Mouse (Mus musculus): ENCODE measurements around the gene Rhd. TPM values are rescaled to one million over a fixed set of nuclear protein-coding genes. Genes with fewer than 3 reads are reported as not detected.

Rhd gene
- total and polyA plus RNA-seq, 3 experiments, result 0.79 to 1.3 (median 1.1) TPM

DNA sequence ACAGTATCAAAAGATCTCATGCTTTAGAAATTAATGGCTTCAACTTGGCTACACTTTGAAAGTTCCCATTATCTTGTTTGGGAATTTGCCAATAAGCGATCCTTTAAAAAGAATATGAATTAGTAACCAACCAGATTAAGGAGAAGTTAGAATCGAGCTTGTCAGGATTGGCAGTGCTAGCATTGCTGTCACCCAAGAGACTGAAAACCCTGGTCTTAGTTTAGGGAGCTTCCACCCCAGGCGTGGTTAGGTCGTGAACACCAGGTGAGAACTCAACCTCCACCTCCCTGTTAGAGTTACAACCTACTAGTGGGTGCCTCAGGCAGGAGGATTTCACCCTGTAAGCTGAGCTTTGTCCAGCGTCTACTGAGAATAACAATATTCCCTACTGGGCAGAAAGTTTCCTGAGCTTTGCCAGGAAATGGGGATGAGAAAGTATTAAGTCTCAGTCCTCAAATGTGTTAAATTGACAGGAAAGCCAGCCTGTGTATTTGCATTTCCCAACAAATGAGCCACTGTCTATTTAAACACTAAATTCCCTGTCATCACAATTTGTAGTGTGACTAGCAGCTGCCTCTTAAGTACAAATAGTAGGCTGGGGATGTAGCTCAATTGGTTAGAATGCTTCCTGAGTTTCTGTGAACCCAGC lies 63.6 kb downstream of the Rhd start:
- H3K9me3 ChIP-seq (replicated peaks; ENCODE audit: low read length), result no peaks in the 10 kb centered on the region
- in situ Hi-C loops (cut with MboI; ENCODE audit: low pct_ligation_motif_present, low pct_unique_long_range_greater_than_20kb, low sequenced_read_pairs) (no loop called here), dilution Hi-C loops (cut with MboI; ENCODE audit: extremely low pct_ligation_motif_present, extremely low pct_unique_long_range_greater_than_20kb, low sequenced_read_pairs) (no loop called here)
- peaks cover 41% of the 10 kb centered on the region for H3K79me2 ChIP-seq (replicated peaks; ENCODE audit: control insufficient read depth, extremely low read depth, insufficient read depth, poor library complexity, severe bottlenecking)
- DNase-seq (ENCODE audit: extremely low read depth), result no peak
- H3K36me3 ChIP-seq (replicated peaks in 1 of 2; ENCODE audit: control insufficient read depth in 1 of 2, insufficient read depth in 1 of 2, low read length in 1 of 2), result peaks cover 44 to 64% of the 10 kb centered on the region in 2 experiments
- no peak overlapping the region for H3K4me3 ChIP-seq (replicated peaks in 1 of 3; ENCODE audit: low read depth in 2 of 3, low read length in 2 of 3, poor library complexity in 1 of 3)
- H3K27me3 ChIP-seq (replicated peaks), result no peaks in the 10 kb centered on the region
- TF ChIP-seq POLR2AphosphoS2 (IDR thresholded peaks at IDR 0.05; ENCODE audit: low read depth, low read length), result peak; percentile 82; the same call in 1 of the 2 replicates
- no peak for TF ChIP-seq ZC3H11A (IDR thresholded peaks at IDR 0.05; ENCODE audit: low read depth, low read length)
- no peak for TF ChIP-seq ELF1 (IDR thresholded peaks at IDR 0.05; ENCODE audit: low read depth, low read length)
- no peak for TF ChIP-seq BHLHE40 (IDR thresholded peaks at IDR 0.05; ENCODE audit: low read depth, low read length)
- no peak for TF ChIP-seq MAZ (IDR thresholded peaks at IDR 0.05; ENCODE audit: low read depth, low read length)
- H3K27ac ChIP-seq (ENCODE audit: insufficient read depth, low read depth), result no peak overlapping the region
- no peak overlapping the region for H3K4me2 ChIP-seq (ENCODE audit: insufficient read depth, low read depth, poor library complexity, severe bottlenecking)
- H3K4me1 ChIP-seq (ENCODE audit: control insufficient read depth in 1 of 2, insufficient read depth in 2 of 2), result peaks cover 2 to 42% of the 10 kb centered on the region in 2 experiments; a peak in 3 of 4 replicates
- no peak overlapping the region for H3K9ac ChIP-seq (ENCODE audit: insufficient read depth, low read depth)

DNA sequence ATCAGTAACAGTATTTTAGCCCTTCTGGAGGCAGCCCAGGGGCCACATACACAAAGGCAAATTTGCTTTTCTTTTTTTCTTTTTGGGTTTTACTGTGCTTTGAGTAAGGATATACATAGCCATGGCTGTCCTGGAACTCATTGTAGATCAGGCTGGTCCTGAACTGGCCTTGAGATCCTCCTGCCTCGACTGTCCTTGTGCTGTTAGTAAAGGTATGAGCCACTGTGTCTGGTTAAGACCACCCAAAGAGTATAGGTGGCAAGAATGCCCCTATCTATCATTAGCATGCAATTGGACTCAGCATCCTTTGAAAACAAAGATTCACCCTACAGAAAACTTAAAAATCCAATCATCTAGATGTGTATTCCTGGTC lies 64.1 kb downstream of the Rhd start:
- no peak overlapping the region for H3K9ac ChIP-seq (ENCODE audit: insufficient read depth, low read depth)
- in situ Hi-C loops (cut with MboI; ENCODE audit: low pct_ligation_motif_present, low pct_unique_long_range_greater_than_20kb, low sequenced_read_pairs) (no loop called here), dilution Hi-C loops (cut with MboI; ENCODE audit: extremely low pct_ligation_motif_present, extremely low pct_unique_long_range_greater_than_20kb, low sequenced_read_pairs) (no loop called here)
- H3K4me1 ChIP-seq (ENCODE audit: control insufficient read depth in 1 of 2, insufficient read depth in 2 of 2), result peaks cover 2 to 42% of the 10 kb centered on the region in 2 experiments; a peak in 3 of 4 replicates
- H3K4me2 ChIP-seq (ENCODE audit: insufficient read depth, low read depth, poor library complexity, severe bottlenecking), result no peak overlapping the region
- H3K4me3 ChIP-seq (replicated peaks in 1 of 3; ENCODE audit: low read depth in 2 of 3, low read length in 2 of 3, poor library complexity in 1 of 3), result no peak overlapping the region
- DNase-seq (ENCODE audit: extremely low read depth), result no peak
- H3K9me3 ChIP-seq (replicated peaks; ENCODE audit: low read length), result no peaks in the 10 kb centered on the region
- TF ChIP-seq NELFE (IDR thresholded peaks at IDR 0.05; ENCODE audit: low read depth, low read length), result 0 out of 2 replicates have a peak, but pooled peaks have one; percentile 18
- TF ChIP-seq MEF2A (IDR thresholded peaks at IDR 0.05; ENCODE audit: borderline replicate concordance, low read depth, low read length), result no peak
- TF ChIP-seq RCOR1 (conservative IDR thresholded peaks at IDR 0.05; ENCODE audit: low read depth, low read length), result no peak
- no peak for TF ChIP-seq ZC3H11A (IDR thresholded peaks at IDR 0.05; ENCODE audit: low read depth, low read length)
- TF ChIP-seq PAX5 (IDR thresholded peaks at IDR 0.05; ENCODE audit: low read length), result no peak
- TF ChIP-seq ZMIZ1 (IDR thresholded peaks at IDR 0.05; ENCODE audit: low read depth, low read length), result 0 out of 2 replicates have a peak, but pooled peaks have one; percentile 60
- no peak for TF ChIP-seq GABPA (IDR thresholded peaks at IDR 0.05; ENCODE audit: insufficient replicate concordance, low read depth, low read length)
- TF ChIP-seq CHD1 (IDR thresholded peaks at IDR 0.05; ENCODE audit: low read depth, low read length), result no peak
- 0 out of 2 replicates have a peak, but pooled peaks have one; percentile 2 for TF ChIP-seq POLR2A (IDR thresholded peaks at IDR 0.05; ENCODE audit: low read depth, low read length)
- TF ChIP-seq IRF4 (IDR thresholded peaks at IDR 0.05; ENCODE audit: low read depth, low read length), result no peak
- peak; percentile 77; the same call in 1 of the 2 replicates for TF ChIP-seq POLR2AphosphoS2 (IDR thresholded peaks at IDR 0.05; ENCODE audit: low read depth, low read length)
- no peak overlapping the region for H3K27ac ChIP-seq (ENCODE audit: insufficient read depth, low read depth)
- H3K27me3 ChIP-seq (replicated peaks), result no peaks in the 10 kb centered on the region
- peaks cover 41% of the 10 kb centered on the region for H3K79me2 ChIP-seq (replicated peaks; ENCODE audit: control insufficient read depth, extremely low read depth, insufficient read depth, poor library complexity, severe bottlenecking)
- peaks cover 49 to 69% of the 10 kb centered on the region in 2 experiments for H3K36me3 ChIP-seq (replicated peaks in 1 of 2; ENCODE audit: control insufficient read depth in 1 of 2, insufficient read depth in 1 of 2, low read length in 1 of 2)

Measured in CH12.LX (cell line).